Mouse (Mus musculus) embryonic fibroblast, embryonic 13.5 days (primary cell): ENCODE measurements at regions not wholly inside any gene's neighbourhood (a gene's known extent, or its start where the extent isn't known, plus 50 kb on each side); places are given as distances from the start of the nearest gene placed in this dataset.

Source experiments
- H3K27ac ChIP-seq: 2 replicates; pipeline ENCODE4 v1.5.1; 2012; ENCODE audit warnings: low read length, control low read depth, inconsistent platforms; ENCODE audit not compliant: insufficient read depth
- H3K4me1 ChIP-seq: 2 replicates; pipeline ENCODE4 v1.6.1; 2011; ENCODE audit warnings: low read length; ENCODE audit not compliant: control insufficient read depth, insufficient read depth
- H3K4me3 ChIP-seq: 2 replicates; pipeline ENCODE4 v1.5.1; 2011; ENCODE audit warnings: mild to moderate bottlenecking, control low read depth, low read length; ENCODE audit not compliant: insufficient read depth
- CTCF ChIP-seq: IDR thresholded peaks from 2 replicates; pipeline ENCODE4 v1.5.1; 2011; ENCODE audit warnings: mild to moderate bottlenecking, control low read depth, low read length, moderate library complexity, borderline replicate concordance; ENCODE audit not compliant: insufficient read depth
- POLR2A ChIP-seq: IDR thresholded peaks from 2 replicates; pipeline ENCODE4 v1.6.1; 2011; ENCODE audit warnings: low read depth, mild to moderate bottlenecking, control low read depth, low read length, moderate library complexity

DNA sequence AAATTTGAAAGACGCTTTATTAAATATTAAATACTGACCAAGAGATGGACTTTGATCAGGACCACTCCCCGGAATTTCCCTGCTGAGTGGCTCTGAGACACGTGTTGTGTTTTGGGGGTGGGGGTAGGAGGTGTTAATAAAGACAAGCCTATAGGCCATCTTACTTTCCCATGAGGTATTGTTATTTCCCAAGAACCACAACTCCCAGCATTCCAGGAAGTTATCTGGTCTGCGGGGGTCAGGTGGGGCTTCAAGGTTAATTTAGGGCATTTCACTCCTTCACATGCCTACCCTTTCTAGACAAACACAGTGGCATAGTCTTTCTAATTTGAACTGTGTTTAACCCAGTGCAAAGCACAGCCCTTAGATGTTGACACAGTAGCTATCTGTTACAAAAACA, 209.0 kb downstream of the Ktn1 start:
- H3K4me3 ChIP-seq: no peak overlapping the region
- no peak overlapping the region for H3K27ac ChIP-seq
- H3K4me1 ChIP-seq: no peaks in the 10 kb centered on the region
- TF ChIP-seq CTCF (no peak), POLR2A (no peak)

DNA sequence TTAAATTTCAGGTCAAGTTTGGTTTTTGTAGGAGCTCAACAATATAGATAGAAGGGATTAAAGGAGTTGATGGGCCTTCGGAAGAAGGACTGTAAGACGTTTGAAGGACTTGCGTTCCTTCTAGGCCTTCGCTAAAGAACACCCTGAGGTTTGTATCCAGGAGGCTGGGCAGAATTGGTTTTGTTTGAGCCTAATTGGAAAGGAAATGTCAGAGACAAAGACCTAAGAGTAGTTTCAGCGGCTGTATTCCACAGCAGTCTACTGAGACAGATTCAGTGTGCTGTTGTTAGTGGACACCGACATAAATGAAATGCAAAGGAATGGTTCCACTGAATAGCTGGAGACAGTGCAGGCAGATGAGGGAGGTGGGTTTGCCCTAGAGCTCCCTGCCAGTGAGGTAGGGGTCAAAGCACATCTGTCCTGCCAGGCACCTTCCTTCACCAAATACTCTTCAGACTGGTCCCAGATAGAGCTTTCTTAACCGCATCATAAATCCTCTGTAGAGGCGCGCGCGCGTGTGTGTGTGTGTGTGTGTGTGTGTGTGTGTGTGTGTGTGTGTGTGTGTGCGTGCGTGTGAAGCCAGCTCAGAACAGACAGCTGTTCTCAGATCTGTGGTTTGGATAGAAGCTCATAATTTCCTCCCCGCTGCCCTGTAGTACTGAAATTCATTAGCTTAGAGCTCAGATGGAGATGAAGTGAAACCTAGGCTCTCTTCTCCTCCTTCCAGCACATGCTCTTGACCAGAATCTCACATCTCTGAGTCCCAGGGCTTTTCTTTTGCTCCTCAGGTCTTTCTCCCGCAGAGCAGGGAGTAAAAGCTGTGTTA, 209.7 kb downstream of the Ktn1 start:
- TF ChIP-seq CTCF (no peak), POLR2A (no peak)
- Histone ChIP-seq H3K4me1 (no peaks in the 10 kb centered on the region), H3K27ac (no peak overlapping the region), H3K4me3 (no peak overlapping the region)

DNA sequence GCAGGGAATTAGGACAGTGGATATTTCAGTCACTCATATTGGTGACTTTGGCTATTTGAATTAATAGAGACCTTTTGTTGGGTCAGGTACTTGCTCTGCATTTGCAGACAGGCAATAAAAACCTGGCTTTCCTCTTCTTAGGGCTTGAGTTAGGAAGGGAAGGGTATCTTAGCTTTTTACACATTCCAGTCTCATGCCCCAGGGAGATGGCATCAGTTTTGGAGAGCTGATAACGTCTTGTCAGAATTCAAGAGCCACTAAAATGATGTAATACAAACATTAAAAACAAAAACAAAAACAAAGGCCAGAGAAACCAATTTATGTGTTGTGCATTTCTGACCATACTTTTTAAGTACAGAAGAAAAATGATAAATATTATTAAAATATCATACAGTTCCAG, 214.3 kb downstream of the Ktn1 start:
- H3K27ac ChIP-seq: no peak overlapping the region
- no peak overlapping the region for H3K4me3 ChIP-seq
- TF ChIP-seq POLR2A (no peak), CTCF (no peak)
- H3K4me1 ChIP-seq: peaks cover 2% of the 10 kb centered on the region; the same call in 1 of the 2 replicates

DNA sequence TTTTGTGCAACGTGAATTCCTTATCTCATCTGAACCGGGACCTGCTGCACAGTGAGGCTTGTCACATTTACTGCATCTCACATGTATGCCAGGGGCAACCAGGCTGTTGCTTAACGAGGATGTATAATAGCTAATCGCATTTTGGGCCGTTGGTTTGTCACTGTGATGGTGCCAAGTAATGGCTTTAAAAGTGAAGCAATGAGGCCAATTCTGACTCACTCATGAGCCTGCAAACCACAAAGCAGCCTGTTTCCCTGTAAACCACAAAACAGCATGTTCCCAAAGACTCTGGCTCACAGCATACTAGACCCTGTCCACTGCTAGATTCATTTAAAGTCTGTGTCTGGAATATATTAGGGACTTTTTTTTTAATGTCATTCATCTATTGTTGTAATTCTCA, 214.8 kb downstream of the Ktn1 start:
- Histone ChIP-seq H3K27ac (no peak overlapping the region), H3K4me1 (peaks cover 2% of the 10 kb centered on the region; the same call in 1 of the 2 replicates), H3K4me3 (no peak overlapping the region)
- no peak for TF ChIP-seq POLR2A
- TF ChIP-seq CTCF: no peak

DNA sequence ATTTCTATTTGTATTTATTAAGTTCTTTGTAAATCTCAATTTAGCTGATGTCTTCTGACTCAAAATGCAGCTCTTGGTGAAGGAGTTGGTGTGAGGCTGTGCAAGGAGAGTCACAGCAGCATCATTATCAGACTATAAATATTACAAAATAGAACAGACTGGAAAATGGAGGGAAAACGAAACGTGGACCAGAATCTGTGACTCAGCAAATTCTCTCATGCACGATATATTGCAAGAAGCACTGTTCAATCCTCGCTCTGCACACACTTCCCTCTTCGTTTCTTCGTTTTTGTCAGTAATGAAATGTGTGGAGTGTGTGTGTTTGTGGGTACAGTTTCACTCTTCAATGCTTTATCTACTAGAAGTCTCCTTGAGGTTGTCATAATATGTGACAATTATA, 215.5 kb downstream of the Ktn1 start:
- Histone ChIP-seq H3K27ac (no peak overlapping the region), H3K4me3 (no peak overlapping the region), H3K4me1 (peaks cover 2% of the 10 kb centered on the region; the same call in 1 of the 2 replicates)
- TF ChIP-seq POLR2A: no peak

DNA sequence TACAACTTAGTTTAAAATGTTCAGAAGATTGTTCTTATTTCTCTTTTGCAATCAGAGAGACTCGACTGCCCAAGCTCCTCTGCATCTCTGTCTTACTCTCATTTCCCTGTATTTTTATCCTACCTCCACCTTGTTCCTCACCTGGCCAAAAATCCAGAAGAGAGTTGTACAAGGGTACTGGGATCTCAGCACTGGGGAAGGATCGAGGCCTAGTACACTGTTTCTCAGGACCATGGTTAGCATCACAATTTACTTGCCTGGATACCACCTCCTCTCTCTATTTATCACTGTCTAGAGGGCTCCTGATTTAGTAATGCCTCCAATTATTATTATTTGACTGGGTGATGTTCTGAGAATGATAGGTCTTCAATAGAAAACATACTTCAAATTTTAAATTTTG, 218.8 kb downstream of the Ktn1 start:
- H3K4me3 ChIP-seq: no peak overlapping the region
- H3K27ac ChIP-seq: no peak overlapping the region
- peaks cover 2% of the 10 kb centered on the region; the same call in 1 of the 2 replicates for H3K4me1 ChIP-seq
- TF ChIP-seq CTCF (no peak), POLR2A (no peak)

DNA sequence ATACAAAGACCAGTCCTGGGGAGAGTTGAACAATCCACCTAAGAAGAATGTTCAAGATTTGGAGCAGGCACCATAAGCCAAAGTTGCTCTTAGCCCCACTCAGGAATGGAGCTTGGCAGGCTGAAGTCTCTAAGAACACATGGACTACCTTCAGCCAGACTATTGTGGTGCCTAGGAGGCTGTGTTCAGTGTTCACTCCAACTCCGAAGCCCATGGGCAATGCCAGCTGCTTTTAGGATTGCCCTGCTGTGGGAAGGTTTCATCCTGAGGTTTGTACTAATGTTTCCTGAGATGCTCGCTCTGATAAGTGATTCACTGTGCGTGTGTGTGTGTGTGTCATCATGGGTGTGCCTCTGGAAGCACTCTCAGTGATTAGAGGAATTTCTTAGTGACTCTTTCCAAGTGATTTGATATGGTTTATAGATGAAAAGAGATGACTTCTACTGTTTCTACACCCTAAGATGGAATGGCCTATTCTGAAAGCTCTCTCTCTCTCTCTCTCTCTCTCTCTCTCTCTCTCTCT, 220.1 kb downstream of the Ktn1 start:
- H3K27ac ChIP-seq: no peak overlapping the region
- TF ChIP-seq POLR2A (no peak), CTCF (no peak)
- H3K4me1 ChIP-seq: peaks cover under 1% of the 10 kb centered on the region; the same call in 1 of the 2 replicates
- no peak overlapping the region for H3K4me3 ChIP-seq

DNA sequence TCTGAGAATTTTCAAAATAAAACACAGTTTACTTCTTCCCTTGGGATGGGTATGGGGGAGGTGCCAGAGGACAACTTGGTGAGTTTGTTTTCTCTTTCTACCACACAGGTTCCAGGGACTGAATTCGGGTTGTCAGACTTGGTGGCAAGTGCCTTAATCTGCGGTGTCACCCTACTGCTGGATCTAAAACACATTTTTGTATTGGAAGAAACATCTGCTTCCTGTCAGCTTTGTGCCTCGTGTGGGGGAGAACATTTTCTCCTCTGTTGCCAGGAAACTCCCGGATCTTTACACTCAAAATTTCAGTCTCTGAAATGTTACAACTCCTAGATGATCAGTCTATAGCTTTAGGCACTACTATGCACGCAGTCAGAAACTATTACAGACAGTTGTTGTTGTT, 228.3 kb downstream of the Ktn1 start:
- no peak overlapping the region for H3K27ac ChIP-seq
- H3K4me3 ChIP-seq: no peak overlapping the region
- TF ChIP-seq CTCF: no peak
- TF ChIP-seq POLR2A: no peak
- no peaks in the 10 kb centered on the region for H3K4me1 ChIP-seq

DNA sequence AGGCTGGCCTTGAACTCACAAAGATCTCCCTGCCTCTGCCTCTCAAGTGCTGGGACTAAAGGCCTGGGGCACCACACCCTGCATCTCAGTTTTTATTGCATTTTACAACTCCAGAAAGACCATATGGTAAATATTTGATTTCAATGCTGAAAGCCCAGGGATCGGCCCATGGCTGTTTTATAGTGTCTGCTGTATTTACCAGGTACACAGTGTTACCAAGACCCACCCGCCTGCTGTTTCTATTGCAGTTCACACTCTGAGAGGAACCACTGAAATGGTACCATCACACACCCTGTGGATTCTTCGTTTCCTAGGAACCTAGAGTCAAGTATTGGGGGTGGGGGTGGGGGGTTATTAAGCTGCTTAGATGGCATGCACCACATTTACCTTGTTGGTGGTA, 228.9 kb downstream of the Ktn1 start:
- H3K27ac ChIP-seq: no peak overlapping the region
- H3K4me1 ChIP-seq: no peaks in the 10 kb centered on the region
- TF ChIP-seq POLR2A (no peak), CTCF (no peak)
- no peak overlapping the region for H3K4me3 ChIP-seq

DNA sequence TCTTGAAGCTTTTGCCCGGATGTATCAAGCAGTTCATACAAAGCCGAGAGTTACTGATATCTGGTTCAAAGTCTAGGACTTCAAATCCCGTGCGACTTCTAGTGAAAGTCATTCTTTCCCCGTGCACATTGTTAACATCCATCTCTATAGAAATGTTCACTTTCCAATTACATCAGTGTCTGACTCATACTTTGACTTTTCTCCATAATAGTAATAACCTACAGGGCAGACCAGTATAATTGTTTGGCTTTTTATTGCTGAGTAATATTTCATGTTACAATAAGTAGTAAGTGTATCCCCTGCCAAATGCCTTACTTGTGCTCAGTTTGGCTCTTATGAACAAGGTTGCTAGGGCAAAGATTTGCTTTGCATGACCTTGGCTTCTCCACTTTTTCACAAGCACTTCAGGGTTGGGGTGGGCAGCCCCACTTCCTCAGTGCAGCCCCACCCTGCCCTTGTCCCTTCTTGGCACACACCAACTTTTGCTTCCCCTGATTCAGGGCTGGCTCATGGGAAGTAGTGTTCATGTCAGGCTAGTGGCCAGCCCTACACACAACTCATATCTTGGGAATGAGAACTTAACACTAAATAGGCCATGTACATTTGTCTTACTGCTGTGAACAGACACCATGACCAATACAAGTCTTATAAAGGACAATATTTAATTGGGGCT, 229.7 kb downstream of the Ktn1 start:
- no peak overlapping the region for H3K27ac ChIP-seq
- H3K4me1 ChIP-seq: no peaks in the 10 kb centered on the region
- H3K4me3 ChIP-seq: no peak overlapping the region
- TF ChIP-seq POLR2A (no peak), CTCF (no peak)
